Mouse (Mus musculus): ENCODE results near the gene Pank2. TPM values are rescaled to one million over a fixed set of nuclear protein-coding genes. Genes with fewer than 3 reads are reported as not detected.

The Pank2 gene
- polyA plus RNA-seq (2015; fragmentation: Nextera tagmentation; extraction: Ambion mirVana), result 32.1 and 36.7 TPM in 2 replicates

GRCm38 (mm10) chr2:131262213-131262672 is at the start of gene Pank2:
Gene Pank2 (plus strand): TSS chr2:131262495.
- peak; percentile 41; the same call in 1 of the 2 replicates for TF ChIP-seq CTCF (IDR thresholded peaks at IDR 0.05; ENCODE audit: low read depth)
- WGBS, result under 1% methylated on average over 42 of the region's 49 CpGs
- DNase-seq (ENCODE audit: low spot score) (peak; percentile 100), ATAC-seq (replicated peaks; ENCODE audit: low FRiP score, low read depth) (peak; percentile 99)
- peak within 1 kb of the TSS; percentile 76 for H3K4me2 ChIP-seq (ENCODE audit: low read length)
- peak within 1 kb of the TSS; percentile 99 for H3K27ac ChIP-seq
- H3K36me3 ChIP-seq (ENCODE audit: insufficient read depth, low read length), result no peaks in the 10 kb centered on the region
- H3K27me3 ChIP-seq (ENCODE audit: insufficient read depth, low read length), result no peaks in the 10 kb centered on the region
- H3K9me3 ChIP-seq (replicated peaks; ENCODE audit: low read length), result no peaks in the 10 kb centered on the region
- H3K4me3 ChIP-seq (replicated peaks; ENCODE audit: low read depth, low read length), result peak within 1 kb of the TSS; percentile 90
- peak within 1 kb of the TSS; percentile 97 for H3K9ac ChIP-seq (ENCODE audit: low read depth, low read length)
- no peaks in the 10 kb centered on the region for H3K4me1 ChIP-seq (replicated peaks; ENCODE audit: insufficient read depth, low read length)

DNA sequence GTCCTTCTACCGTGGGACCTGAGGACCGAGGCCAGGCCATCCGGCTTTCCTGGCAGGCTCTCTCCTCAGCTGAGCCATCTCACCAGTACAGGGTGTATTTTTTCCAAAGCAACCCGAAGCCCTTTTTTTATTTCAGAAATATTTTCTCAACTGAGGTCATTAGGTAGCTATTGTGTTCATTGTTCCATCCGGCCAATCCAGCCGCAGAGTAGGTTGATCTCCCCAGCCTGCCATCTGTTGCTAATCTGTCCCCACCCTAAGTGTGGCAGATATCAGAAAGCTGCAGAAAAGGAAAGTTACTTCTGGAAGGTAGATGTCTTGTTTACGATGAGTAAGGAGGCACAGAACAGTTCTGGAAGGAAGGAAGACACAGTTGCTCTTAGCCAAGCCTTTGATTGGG is 48.5 kb upstream of the Pank2 start:
- H3K9ac ChIP-seq (ENCODE audit: low read depth, low read length), result no peak overlapping the region
- DNase-seq (ENCODE audit: low spot score), result no peak
- no peak overlapping the region for H3K4me3 ChIP-seq (replicated peaks; ENCODE audit: low read depth, low read length)
- no peaks in the 10 kb centered on the region for H3K27me3 ChIP-seq (ENCODE audit: insufficient read depth, low read length)
- H3K36me3 ChIP-seq (ENCODE audit: insufficient read depth, low read length), result 0 out of 2 replicates have a peak, but pooled peaks cover 8% of the 10 kb centered on the region
- no peak overlapping the region for H3K27ac ChIP-seq
- H3K9me3 ChIP-seq (replicated peaks; ENCODE audit: low read length), result no peaks in the 10 kb centered on the region
- ATAC-seq (replicated peaks; ENCODE audit: low FRiP score, low read depth), result no peak
- WGBS, result 80% methylated on average over 7 of the region's 7 CpGs
- peaks cover 12% of the 10 kb centered on the region; the same call in 1 of the 2 replicates for H3K4me1 ChIP-seq (replicated peaks; ENCODE audit: insufficient read depth, low read length)
- TF ChIP-seq CTCF (IDR thresholded peaks at IDR 0.05; ENCODE audit: low read depth), result no peak
- no peak overlapping the region for H3K4me2 ChIP-seq (ENCODE audit: low read length)

GRCm38 (mm10) chr2:131215941-131216858 is 46.1 kb upstream of the Pank2 start:
- no peak for ATAC-seq (replicated peaks; ENCODE audit: low FRiP score, low read depth)
- Histone ChIP-seq H3K4me2 (ENCODE audit: low read length) (no peak overlapping the region), H3K27me3 (ENCODE audit: insufficient read depth, low read length) (no peaks in the 10 kb centered on the region), H3K27ac (peak overlapping the region; percentile 13; the same call in 1 of the 2 replicates), H3K4me3 (replicated peaks; ENCODE audit: low read depth, low read length) (no peak overlapping the region), H3K9me3 (replicated peaks; ENCODE audit: low read length) (no peaks in the 10 kb centered on the region), H3K9ac (ENCODE audit: low read depth, low read length) (no peak overlapping the region), H3K36me3 (ENCODE audit: insufficient read depth, low read length) (0 out of 2 replicates have a peak, but pooled peaks cover 8% of the 10 kb centered on the region), H3K4me1 (replicated peaks; ENCODE audit: insufficient read depth, low read length) (peaks cover 2% of the 10 kb centered on the region; the same call in 1 of the 2 replicates)
- 62% methylated on average over 7 of the region's 7 CpGs for WGBS
- no peak for TF ChIP-seq CTCF (IDR thresholded peaks at IDR 0.05; ENCODE audit: low read depth)
- DNase-seq (ENCODE audit: low spot score), result no peak

- 46% methylated on average over 4 of the region's 4 CpGs for WGBS
- no peak for TF ChIP-seq CTCF (IDR thresholded peaks at IDR 0.05; ENCODE audit: low read depth)
- ATAC-seq (replicated peaks; ENCODE audit: low FRiP score, low read depth), result no peak
Measured at GRCm38 (mm10) chr2:131220030-131220429, 42.3 kb upstream of the Pank2 start.

GRCm38 (mm10) chr2:131221853-131222515 is 40.3 kb upstream of the Pank2 start:
- no peaks in the 10 kb centered on the region for H3K36me3 ChIP-seq (ENCODE audit: insufficient read depth, low read length)
- WGBS, result 43% methylated on average over 3 of the region's 3 CpGs
- DNase-seq (ENCODE audit: low spot score), result no peak
- H3K4me3 ChIP-seq (replicated peaks; ENCODE audit: low read depth, low read length), result no peak overlapping the region
- no peaks in the 10 kb centered on the region for H3K4me1 ChIP-seq (replicated peaks; ENCODE audit: insufficient read depth, low read length)
- ATAC-seq (replicated peaks; ENCODE audit: low FRiP score, low read depth), result no peak
- no peak overlapping the region for H3K9ac ChIP-seq (ENCODE audit: low read depth, low read length)
- no peaks in the 10 kb centered on the region for H3K9me3 ChIP-seq (replicated peaks; ENCODE audit: low read length)
- no peak overlapping the region for H3K27ac ChIP-seq
- H3K27me3 ChIP-seq (ENCODE audit: insufficient read depth, low read length), result no peaks in the 10 kb centered on the region
- TF ChIP-seq CTCF (IDR thresholded peaks at IDR 0.05; ENCODE audit: low read depth), result no peak
- no peak overlapping the region for H3K4me2 ChIP-seq (ENCODE audit: low read length)

More at GRCm38 (mm10) chr2:131220030-131220429, 42.3 kb upstream of the Pank2 start:
- no peak overlapping the region for H3K27ac ChIP-seq
- H3K36me3 ChIP-seq (ENCODE audit: insufficient read depth, low read length), result no peaks in the 10 kb centered on the region
- no peak for DNase-seq (ENCODE audit: low spot score)
- no peak overlapping the region for H3K4me2 ChIP-seq (ENCODE audit: low read length)
- H3K4me3 ChIP-seq (replicated peaks; ENCODE audit: low read depth, low read length), result no peak overlapping the region
- no peak overlapping the region for H3K9ac ChIP-seq (ENCODE audit: low read depth, low read length)
- H3K4me1 ChIP-seq (replicated peaks; ENCODE audit: insufficient read depth, low read length), result no peaks in the 10 kb centered on the region
- H3K9me3 ChIP-seq (replicated peaks; ENCODE audit: low read length), result no peaks in the 10 kb centered on the region
- no peaks in the 10 kb centered on the region for H3K27me3 ChIP-seq (ENCODE audit: insufficient read depth, low read length)

DNA sequence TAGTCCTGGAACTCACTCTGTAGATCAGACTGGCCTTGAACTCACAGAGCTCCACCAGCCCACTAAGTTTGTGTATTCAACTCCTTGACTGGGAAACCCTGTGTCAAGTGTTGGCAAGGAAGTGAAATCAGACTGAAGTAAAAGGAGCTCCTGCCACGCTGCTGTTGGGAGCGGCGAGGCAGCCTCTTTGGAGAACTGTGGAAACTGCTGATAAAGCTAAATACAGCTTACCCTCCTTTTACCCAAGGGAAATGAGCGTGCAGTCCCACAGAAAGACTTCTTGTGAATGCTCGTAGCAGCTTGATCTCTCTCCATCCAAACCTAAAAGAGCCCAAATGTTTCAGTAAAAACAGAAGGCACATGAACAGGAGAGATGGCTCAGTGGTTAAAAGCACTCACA is 39.7 kb upstream of the Pank2 start:
- Histone ChIP-seq H3K9me3 (replicated peaks; ENCODE audit: low read length) (no peaks in the 10 kb centered on the region), H3K4me2 (ENCODE audit: low read length) (no peak overlapping the region), H3K4me1 (replicated peaks; ENCODE audit: insufficient read depth, low read length) (no peaks in the 10 kb centered on the region), H3K9ac (ENCODE audit: low read depth, low read length) (no peak overlapping the region), H3K27ac (no peak overlapping the region), H3K27me3 (ENCODE audit: insufficient read depth, low read length) (no peaks in the 10 kb centered on the region), H3K36me3 (ENCODE audit: insufficient read depth, low read length) (no peaks in the 10 kb centered on the region), H3K4me3 (replicated peaks; ENCODE audit: low read depth, low read length) (no peak overlapping the region)
- no peak for TF ChIP-seq CTCF (IDR thresholded peaks at IDR 0.05; ENCODE audit: low read depth)
- ATAC-seq (replicated peaks; ENCODE audit: low FRiP score, low read depth) (no peak), DNase-seq (ENCODE audit: low spot score) (no peak)
- WGBS, result 45% methylated on average over 5 of the region's 5 CpGs
